Mouse (Mus musculus) embryonic facial prominence, embryonic 13.5 days (tissue): ENCODE data around the gene Sec14l2. TPM values are rescaled to one million over a fixed set of nuclear protein-coding genes. Genes with fewer than 3 reads are reported as not detected.
A peak's percentile ranks its signal among the peaks of the same experiment; 100 is the strongest.
"Not testable (repeated sequence)": the region's sequence is repeated elsewhere in the genome, so short reads cannot be mapped to it uniquely, and the experiment has no call there.

Experiments
- ATAC-seq: fragments of 200-750 bp; cut with Nextera tagmentation; 2 replicates; pipeline ENCODE4 v1.8.0; 2017; ENCODE audit warnings: low read depth; ENCODE audit not compliant: insufficient number of reproducible peaks, insufficient read depth, low FRiP score, low TSS enrichment
- H3K27ac ChIP-seq: fragments of 300-500 bp; sonication (generic); 2 replicates; pipeline ENCODE4 v1.5.1; 2015; ENCODE audit warnings: moderate library complexity, mild to moderate bottlenecking, inconsistent platforms
- H3K27me3 ChIP-seq: fragments of 300-500 bp; sonication (generic); 2 replicates; pipeline ENCODE4 v1.6.1; 2015; ENCODE audit warnings: mild to moderate bottlenecking, inconsistent platforms
- H3K36me3 ChIP-seq: fragments of 300-500 bp; sonication (generic); 2 replicates; pipeline ENCODE4 v1.6.1; 2015; ENCODE audit warnings: mild to moderate bottlenecking, inconsistent platforms
- H3K4me1 ChIP-seq: fragments of 300-500 bp; sonication (generic); 2 replicates; pipeline ENCODE4 v1.6.1; 2015; ENCODE audit warnings: inconsistent platforms
- H3K4me2 ChIP-seq: fragments of 300-500 bp; sonication (generic); 2 replicates; pipeline ENCODE4 v1.6.1; 2015; ENCODE audit warnings: moderate library complexity, mild to moderate bottlenecking, inconsistent platforms
- H3K4me3 ChIP-seq: fragments of 300-500 bp; sonication (generic); 2 replicates; pipeline ENCODE4 v1.5.1; 2015; ENCODE audit warnings: mild to moderate bottlenecking, inconsistent platforms
- H3K9ac ChIP-seq: fragments of 300-500 bp; sonication (generic); 2 replicates; pipeline ENCODE4 v1.6.1; 2015; ENCODE audit warnings: mild to moderate bottlenecking, inconsistent platforms
- H3K9me3 ChIP-seq: fragments of 300-500 bp; sonication (generic); 2 replicates; pipeline ENCODE4 v1.6.1; 2016; ENCODE audit warnings: inconsistent platforms
- WGBS: fragments of 180-500 bp; shearing (Covaris S2); methylation state at CpG from one replicate; pipeline ENCODE4 v1.1.7; 2015; ENCODE audit warnings: mixed read lengths; 5-methylcytosine and 5-hydroxymethylcytosine counted together
- polyA plus RNA-seq: library from polyadenylated mRNA; unstranded; fragments of >200 nt; fragmentation: Nextera tagmentation; extraction: Ambion mirVana; gene quantifications from 2 replicates; pipeline ENCODE4 v1.2.1, GENCODE M21; 2015

Sec14l2 gene
- polyA plus RNA-seq, 1 experiment from 2014 or later = 2.0 TPM

DNA sequence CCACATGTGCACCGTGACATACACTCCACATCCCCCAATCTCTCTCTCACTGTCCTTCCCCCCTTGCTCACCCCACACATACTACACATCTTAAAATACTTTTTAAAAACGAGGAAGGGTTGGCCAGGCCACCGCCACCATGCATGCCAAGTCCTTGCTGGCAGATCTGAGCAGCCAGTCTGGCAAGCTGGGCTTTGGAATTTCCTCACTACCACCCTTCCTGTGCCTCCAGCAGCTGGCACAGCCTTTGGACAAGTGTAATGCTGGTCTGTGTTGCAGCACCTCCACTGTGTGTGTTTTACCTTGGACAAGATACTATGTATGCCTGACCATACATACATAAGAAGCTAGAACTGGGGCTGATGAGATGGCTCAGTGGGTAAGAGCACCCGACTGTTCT, 9.7 kb downstream of the Sec14l2 start:
- Histone ChIP-seq H3K27ac (no peak overlapping the region), H3K9ac (no peak overlapping the region), H3K4me1 (peaks cover 16% of the 10 kb centered on the region), H3K27me3 (peaks cover 16% of the 10 kb centered on the region), H3K9me3 (no peaks in the 10 kb centered on the region), H3K36me3 (peaks cover 10% of the 10 kb centered on the region; the same call in 1 of the 2 replicates), H3K4me2 (no peak overlapping the region), H3K4me3 (no peak overlapping the region)
- no peak for ATAC-seq
- 84% methylated on average over 4 of the region's 4 CpGs for WGBS

DNA sequence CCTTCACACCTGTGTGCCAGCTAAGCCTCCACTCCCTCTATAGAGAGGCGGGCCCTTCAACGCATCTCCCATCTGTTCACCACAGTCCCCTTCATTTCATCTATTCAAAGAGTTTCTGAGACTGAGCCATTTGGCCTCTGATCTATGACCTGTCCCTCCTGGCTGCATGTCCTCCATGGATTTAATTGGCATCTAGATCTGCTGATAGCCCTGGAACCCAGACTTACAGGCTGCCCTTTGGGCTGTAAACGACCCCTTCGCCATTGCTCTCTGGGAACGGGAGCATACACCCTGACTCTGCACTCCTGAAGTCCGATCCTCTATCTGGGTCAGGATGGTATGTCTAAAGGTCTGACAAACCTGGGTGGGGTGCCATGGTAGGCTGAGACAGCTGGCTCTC, 10.4 kb downstream of the Sec14l2 start:
- Histone ChIP-seq H3K4me1 (peaks cover 10% of the 10 kb centered on the region), H3K9ac (no peak overlapping the region), H3K27me3 (peaks cover 12% of the 10 kb centered on the region), H3K36me3 (peaks cover 10% of the 10 kb centered on the region; the same call in 1 of the 2 replicates), H3K4me2 (no peak overlapping the region), H3K9me3 (no peaks in the 10 kb centered on the region), H3K4me3 (no peak overlapping the region), H3K27ac (no peak overlapping the region)
- WGBS = 88% methylated on average over 6 of the region's 6 CpGs
- ATAC-seq = no peak

DNA sequence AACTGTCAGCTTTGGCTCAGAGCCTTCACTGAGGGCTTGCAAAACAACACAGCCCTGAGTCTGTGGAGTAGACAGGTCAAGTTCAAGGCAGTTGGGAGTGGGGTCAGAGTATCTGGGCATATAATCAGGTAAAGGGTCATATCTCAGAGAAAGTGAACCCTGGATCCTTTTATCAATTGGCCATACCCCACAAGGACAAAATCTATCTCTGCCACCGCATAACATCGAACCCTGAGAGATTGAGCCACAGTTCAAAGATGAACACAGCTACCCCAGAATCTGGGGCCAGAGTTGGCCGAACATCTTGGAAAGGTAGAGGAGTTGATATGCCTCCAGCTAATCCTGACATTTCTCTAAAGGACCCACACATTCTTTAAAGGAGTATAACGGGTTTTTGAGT, 11.2 kb downstream of the Sec14l2 start:
- Histone ChIP-seq H3K4me1 (0 out of 2 replicates have a peak, but pooled peaks cover 3% of the 10 kb centered on the region), H3K4me2 (no peak overlapping the region), H3K4me3 (no peak overlapping the region), H3K36me3 (peaks cover 10% of the 10 kb centered on the region; the same call in 1 of the 2 replicates), H3K9me3 (no peaks in the 10 kb centered on the region), H3K9ac (no peak overlapping the region), H3K27me3 (0 out of 2 replicates have a peak, but pooled peaks cover 4% of the 10 kb centered on the region), H3K27ac (no peak overlapping the region)
- WGBS = 88% methylated on average over 4 of the region's 4 CpGs
- ATAC-seq = no peak

DNA sequence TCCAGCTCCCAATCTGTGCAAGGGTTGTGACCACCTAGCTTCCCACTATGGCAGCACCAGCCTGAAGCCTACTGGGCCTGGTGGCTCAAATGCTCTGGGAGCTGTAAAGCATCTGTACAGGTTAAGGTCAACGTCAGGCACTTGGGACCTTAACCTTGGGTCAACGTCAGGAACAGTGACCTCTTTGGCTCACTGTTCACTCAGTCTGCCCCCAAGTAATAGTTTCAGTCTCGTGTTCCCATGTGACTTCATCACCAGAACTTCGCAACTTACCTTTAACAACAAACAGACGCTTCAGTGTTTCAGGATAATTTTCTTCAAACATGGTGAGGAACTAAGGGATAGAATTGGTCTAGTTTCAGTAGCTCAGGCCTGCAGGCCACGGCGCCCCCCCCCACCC, 14.5 kb downstream of the Sec14l2 start:
- Histone ChIP-seq H3K27ac (no peak overlapping the region), H3K4me1 (no peaks in the 10 kb centered on the region), H3K9ac (no peak overlapping the region), H3K36me3 (peaks cover 10% of the 10 kb centered on the region; the same call in 1 of the 2 replicates), H3K4me3 (no peak overlapping the region), H3K9me3 (no peaks in the 10 kb centered on the region), H3K4me2 (no peak overlapping the region), H3K27me3 (no peaks in the 10 kb centered on the region)
- no peak for ATAC-seq
- WGBS = 51% methylated on average over 7 of the region's 7 CpGs

DNA sequence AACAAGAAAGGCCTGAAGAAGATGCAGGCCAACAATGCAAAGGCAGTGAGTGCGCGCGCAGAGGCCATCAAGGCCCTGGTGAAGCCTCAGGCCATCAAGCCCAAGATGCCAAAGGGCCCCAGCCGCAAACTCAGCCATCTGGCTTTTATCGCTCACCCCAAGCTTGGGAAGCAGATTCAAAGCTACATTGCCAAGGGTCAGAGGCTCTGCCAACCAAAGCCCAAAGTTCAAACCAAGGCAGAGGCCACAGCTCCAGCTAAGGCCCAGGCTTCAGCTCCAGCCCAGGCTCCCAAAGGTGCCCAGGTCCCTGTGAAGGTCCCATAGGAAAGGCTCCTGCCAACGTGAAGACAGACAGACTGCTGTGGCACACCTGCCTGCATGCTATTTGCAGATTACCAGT, 15.3 kb downstream of the Sec14l2 start:
- not testable (repeated sequence) for H3K4me2 ChIP-seq, H3K9ac ChIP-seq, H3K4me3 ChIP-seq, H3K27me3 ChIP-seq, H3K27ac ChIP-seq, H3K4me1 ChIP-seq, ATAC-seq, H3K9me3 ChIP-seq
- WGBS = 89% methylated on average over 6 of the region's 6 CpGs
- H3K36me3 ChIP-seq = peaks cover 16% of the 10 kb centered on the region; the same call in 1 of the 2 replicates

DNA sequence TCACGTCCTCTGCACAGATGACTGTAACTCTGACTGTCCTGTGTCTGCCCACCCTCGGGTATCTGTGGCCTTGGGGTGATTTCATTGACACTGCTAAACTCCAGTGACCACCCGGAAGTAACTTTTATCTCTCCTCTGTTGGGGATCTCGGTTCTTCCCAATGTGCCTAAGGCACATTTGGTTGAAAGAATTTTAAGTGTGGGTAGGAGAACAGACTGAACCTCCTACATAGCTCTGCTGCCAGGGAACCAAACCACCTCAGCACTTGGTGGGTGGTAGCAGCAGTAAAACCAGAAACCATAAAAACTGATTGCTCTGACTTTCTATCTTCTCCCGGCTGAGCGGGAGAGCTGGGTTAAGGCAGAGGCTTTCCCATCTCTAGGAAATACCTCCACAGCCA, 17.8 kb downstream of the Sec14l2 start:
- no peak for ATAC-seq
- H3K4me2 ChIP-seq = no peak overlapping the region
- H3K36me3 ChIP-seq = 0 out of 2 replicates have a peak, but pooled peaks cover 8% of the 10 kb centered on the region
- no peaks in the 10 kb centered on the region for H3K9me3 ChIP-seq
- H3K4me3 ChIP-seq = no peak overlapping the region
- WGBS = 60% methylated on average over 6 of the region's 6 CpGs
- H3K27me3 ChIP-seq = no peaks in the 10 kb centered on the region
- H3K4me1 ChIP-seq = no peaks in the 10 kb centered on the region
- H3K9ac ChIP-seq = no peak overlapping the region
- H3K27ac ChIP-seq = no peak overlapping the region

DNA sequence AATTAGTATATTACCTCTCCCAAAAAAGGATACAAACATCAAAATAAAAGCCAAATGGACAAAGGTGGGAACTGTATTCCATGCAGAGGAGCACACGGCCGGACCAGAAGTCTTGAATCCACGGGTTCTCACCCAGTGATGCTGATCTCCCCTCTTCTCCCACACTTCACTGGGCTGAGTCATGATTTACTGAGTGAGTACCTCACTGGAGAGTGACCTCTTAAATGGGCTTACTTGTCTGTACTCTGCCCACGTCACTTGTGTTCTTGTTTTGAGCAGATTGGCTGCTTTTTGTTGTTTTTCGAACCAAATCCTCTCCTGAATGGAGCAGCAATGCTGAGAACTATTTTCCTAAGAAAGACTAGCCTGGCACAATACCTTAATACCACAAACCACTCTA, 18.2 kb downstream of the Sec14l2 start:
- H3K9me3 ChIP-seq = no peaks in the 10 kb centered on the region
- 87% methylated on average over 5 of the region's 5 CpGs for WGBS
- H3K4me2 ChIP-seq = no peak overlapping the region
- H3K27ac ChIP-seq = no peak overlapping the region
- H3K4me1 ChIP-seq = no peaks in the 10 kb centered on the region
- no peaks in the 10 kb centered on the region for H3K27me3 ChIP-seq
- no peak overlapping the region for H3K9ac ChIP-seq
- H3K36me3 ChIP-seq = 0 out of 2 replicates have a peak, but pooled peaks cover 6% of the 10 kb centered on the region
- no peak overlapping the region for H3K4me3 ChIP-seq
- no peak for ATAC-seq

DNA sequence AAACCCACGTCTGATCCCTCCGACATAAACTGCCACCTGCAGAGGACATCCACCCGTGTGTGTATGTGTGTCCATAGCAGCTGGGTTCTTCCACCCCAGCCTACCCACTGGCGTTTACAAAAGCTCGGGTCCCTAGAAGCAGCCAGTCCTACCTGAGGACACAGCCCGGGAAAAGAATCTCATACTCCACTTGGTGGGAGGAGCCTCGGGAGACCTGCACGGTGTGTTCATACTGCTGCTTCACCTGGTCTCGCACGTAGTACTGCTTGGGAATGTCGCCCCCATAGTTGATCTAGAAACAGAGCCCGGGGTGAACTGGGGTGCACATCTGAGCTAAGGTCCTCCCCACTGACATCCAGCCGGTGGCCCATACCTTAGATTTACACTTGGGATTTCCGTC, 19.7 kb downstream of the Sec14l2 start:
- no peaks in the 10 kb centered on the region for H3K9me3 ChIP-seq
- ATAC-seq = no peak
- H3K4me1 ChIP-seq = no peaks in the 10 kb centered on the region
- H3K36me3 ChIP-seq = 0 out of 2 replicates have a peak, but pooled peaks cover 6% of the 10 kb centered on the region
- H3K9ac ChIP-seq = no peak overlapping the region
- no peaks in the 10 kb centered on the region for H3K27me3 ChIP-seq
- H3K4me2 ChIP-seq = no peak overlapping the region
- no peak overlapping the region for H3K4me3 ChIP-seq
- no peak overlapping the region for H3K27ac ChIP-seq
- WGBS = 76% methylated on average over 14 of the region's 14 CpGs

DNA sequence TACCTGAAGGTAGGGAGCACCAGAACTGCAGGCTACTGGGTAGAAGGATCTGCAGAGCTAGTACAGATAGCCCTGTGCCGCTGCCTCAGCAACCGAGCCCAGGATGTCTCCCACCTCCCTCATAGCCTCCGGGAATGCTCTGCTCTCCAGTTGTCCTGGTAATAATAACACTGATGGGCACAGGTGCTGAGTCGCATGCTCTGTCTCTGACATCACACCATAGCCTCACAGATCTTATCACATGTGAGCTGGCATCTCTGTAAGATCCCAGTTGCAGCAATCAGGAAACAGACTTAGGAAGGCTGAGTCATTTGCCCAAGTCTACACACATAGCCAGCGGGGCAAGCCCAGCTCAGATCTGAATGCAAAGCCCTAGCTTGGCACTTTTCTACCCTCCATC, 21.4 kb downstream of the Sec14l2 start:
- Histone ChIP-seq H3K4me3 (no peak overlapping the region), H3K27me3 (no peaks in the 10 kb centered on the region), H3K36me3 (0 out of 2 replicates have a peak, but pooled peaks cover 6% of the 10 kb centered on the region), H3K4me2 (no peak overlapping the region), H3K9me3 (no peaks in the 10 kb centered on the region), H3K27ac (no peak overlapping the region), H3K4me1 (peaks cover 6% of the 10 kb centered on the region), H3K9ac (0 out of 2 replicates have a peak overlapping the region, but pooled peaks have one; percentile 32)
- ATAC-seq = no peak
- 79% methylated on average over 5 of the region's 5 CpGs for WGBS

DNA sequence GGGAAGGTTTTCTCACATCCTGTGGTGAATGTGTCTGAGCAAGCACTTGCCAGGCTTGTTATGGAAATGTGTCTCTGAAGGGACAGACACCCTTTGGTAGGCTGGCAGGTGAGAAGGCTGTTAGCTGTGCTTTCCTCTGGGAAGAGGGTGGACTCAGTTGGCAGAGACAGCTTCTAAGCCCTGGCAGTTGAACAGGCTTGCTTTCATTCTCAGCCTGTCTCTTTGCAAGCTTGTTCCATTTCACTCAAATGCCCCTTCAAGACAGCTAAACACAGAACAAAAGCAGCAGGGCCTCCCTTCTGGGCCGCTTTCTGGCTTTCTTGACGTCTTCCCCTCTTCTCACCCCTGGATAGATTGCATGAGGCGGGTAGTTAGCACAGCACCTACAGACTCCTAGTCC, 23.8 kb downstream of the Sec14l2 start:
- Histone ChIP-seq H3K4me1 (peaks cover 22% of the 10 kb centered on the region), H3K4me3 (no peak overlapping the region), H3K4me2 (no peak overlapping the region), H3K9ac (no peak overlapping the region), H3K27me3 (no peaks in the 10 kb centered on the region), H3K36me3 (0 out of 2 replicates have a peak, but pooled peaks cover 6% of the 10 kb centered on the region), H3K27ac (no peak overlapping the region), H3K9me3 (no peaks in the 10 kb centered on the region)
- ATAC-seq = no peak
- 72% methylated on average over 3 of the region's 3 CpGs for WGBS

DNA sequence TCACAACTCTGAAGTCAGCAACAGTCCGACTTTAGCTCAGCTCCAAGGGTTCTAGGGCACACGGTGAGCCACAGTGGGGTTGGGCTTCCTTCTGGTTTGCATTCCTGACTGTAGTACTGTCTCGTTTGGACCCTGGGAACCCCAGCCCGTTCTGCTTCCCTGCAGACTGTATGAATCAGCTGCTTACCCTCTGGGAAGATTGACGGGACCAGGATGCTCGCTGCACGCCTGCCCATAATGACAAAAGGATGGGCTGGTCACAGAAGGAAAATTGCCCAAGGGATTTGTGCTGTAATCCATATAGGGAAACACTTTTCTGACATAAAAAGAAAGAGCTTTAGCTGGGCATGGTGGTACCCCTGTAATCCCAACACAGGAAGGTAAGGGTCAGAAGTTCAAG, 24.4 kb downstream of the Sec14l2 start:
- Histone ChIP-seq H3K4me1 (peaks cover 25% of the 10 kb centered on the region), H3K36me3 (0 out of 2 replicates have a peak, but pooled peaks cover 6% of the 10 kb centered on the region), H3K4me3 (no peak overlapping the region), H3K4me2 (no peak overlapping the region), H3K27ac (no peak overlapping the region), H3K27me3 (no peaks in the 10 kb centered on the region), H3K9ac (peak overlapping the region; percentile 27; the same call in 1 of the 2 replicates), H3K9me3 (no peaks in the 10 kb centered on the region)
- no peak for ATAC-seq
- WGBS = 63% methylated on average over 7 of the region's 7 CpGs

DNA sequence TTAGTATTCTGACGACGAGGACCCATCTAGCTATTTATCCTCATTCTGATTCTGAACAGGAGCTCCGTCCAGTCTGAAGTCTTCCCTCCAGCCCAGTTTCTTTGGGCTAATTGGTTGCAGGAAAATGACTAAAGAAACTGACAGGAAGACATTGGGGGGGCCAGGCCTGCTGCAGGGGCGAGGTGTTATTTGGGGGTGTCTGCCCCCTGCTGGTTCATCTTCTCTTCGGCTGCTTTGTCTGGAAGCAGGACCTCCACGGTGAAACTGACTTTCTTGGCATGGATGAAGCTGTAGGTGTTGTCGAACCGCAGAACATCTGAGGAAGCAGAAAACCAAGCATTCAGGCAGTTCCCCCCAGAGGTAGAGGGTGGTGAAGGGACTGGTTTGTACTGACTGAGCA, 25.1 kb downstream of the Sec14l2 start:
- peaks cover 25% of the 10 kb centered on the region for H3K4me1 ChIP-seq
- WGBS = 67% methylated on average over 8 of the region's 8 CpGs
- H3K36me3 ChIP-seq = 0 out of 2 replicates have a peak, but pooled peaks cover 2% of the 10 kb centered on the region
- H3K27me3 ChIP-seq = no peaks in the 10 kb centered on the region
- no peak for ATAC-seq
- H3K27ac ChIP-seq = no peak overlapping the region
- no peak overlapping the region for H3K4me3 ChIP-seq
- H3K9ac ChIP-seq = no peak overlapping the region
- no peak overlapping the region for H3K4me2 ChIP-seq
- H3K9me3 ChIP-seq = no peaks in the 10 kb centered on the region
